Mouse (Mus musculus) hindbrain, embryonic 16.5 days (tissue): ENCODE results near the gene Rps26. TPM values are rescaled to one million over a fixed set of nuclear protein-coding genes. Genes with fewer than 3 reads are reported as not detected.
A peak's percentile ranks its signal among the peaks of the same experiment; 100 is the strongest.

Experiments
- ATAC-seq: fragments of 200-750 bp; cut with Nextera tagmentation; 2 replicates; pipeline ENCODE4 v1.8.0; 2017; ENCODE audit warnings: moderate TSS enrichment, moderate library complexity
- H3K27ac ChIP-seq: fragments of 300-500 bp; sonication (generic); 2 replicates; pipeline ENCODE4 v1.5.1; 2014; ENCODE audit warnings: low read depth, mild to moderate bottlenecking, control low read depth, low read length, moderate library complexity
- H3K27me3 ChIP-seq: fragments of 300-500 bp; sonication (generic); replicated peaks from 2 replicates; pipeline ENCODE4 v1.6.1; 2014; ENCODE audit warnings: low read length; ENCODE audit not compliant: control insufficient read depth, insufficient read depth
- H3K36me3 ChIP-seq: fragments of 300-500 bp; sonication (generic); 2 replicates; pipeline ENCODE4 v1.6.1; 2014; ENCODE audit warnings: mild to moderate bottlenecking, low read length, moderate library complexity, mixed read lengths; ENCODE audit not compliant: control insufficient read depth, insufficient read depth
- H3K4me1 ChIP-seq: fragments of 300-500 bp; sonication (generic); 2 replicates; pipeline ENCODE4 v1.6.1; 2014; ENCODE audit warnings: low read depth, low read length; ENCODE audit not compliant: control insufficient read depth, insufficient read depth
- H3K4me2 ChIP-seq: fragments of 300-500 bp; sonication (generic); 2 replicates; pipeline ENCODE4 v1.6.1; 2014; ENCODE audit warnings: mild to moderate bottlenecking, low read length, control low read depth, moderate library complexity
- H3K4me3 ChIP-seq: fragments of 300-500 bp; sonication (generic); 2 replicates; pipeline ENCODE4 v1.5.1; 2014; ENCODE audit warnings: mild to moderate bottlenecking, low read length, control low read depth, moderate library complexity
- H3K9ac ChIP-seq: fragments of 300-500 bp; sonication (generic); 2 replicates; pipeline ENCODE4 v1.6.1; 2014; ENCODE audit warnings: low read depth, mild to moderate bottlenecking, control low read depth, low read length, moderate library complexity
- H3K9me3 ChIP-seq: fragments of 300-500 bp; sonication (generic); 2 replicates; pipeline ENCODE4 v1.6.1; 2014; ENCODE audit warnings: mild to moderate bottlenecking, low read length, moderate library complexity; ENCODE audit not compliant: control insufficient read depth
- WGBS: fragments of 180-500 bp; shearing (Covaris S2); extraction: QIAGEN DNeasy Blood & Tissue Kit; methylation state at CpG from one replicate; pipeline ENCODE4 v1.1.7; 2014; 5-methylcytosine and 5-hydroxymethylcytosine counted together
- polyA plus RNA-seq: library from polyadenylated mRNA; unstranded; fragments of >200 nt; fragmentation: Nextera tagmentation; extraction: Ambion mirVana; gene quantifications from 2 replicates; pipeline ENCODE4 v1.2.1, GENCODE M21; 2015

Rps26 gene
- polyA plus RNA-seq, 1 experiment from 2014 or later = 313 TPM

DNA sequence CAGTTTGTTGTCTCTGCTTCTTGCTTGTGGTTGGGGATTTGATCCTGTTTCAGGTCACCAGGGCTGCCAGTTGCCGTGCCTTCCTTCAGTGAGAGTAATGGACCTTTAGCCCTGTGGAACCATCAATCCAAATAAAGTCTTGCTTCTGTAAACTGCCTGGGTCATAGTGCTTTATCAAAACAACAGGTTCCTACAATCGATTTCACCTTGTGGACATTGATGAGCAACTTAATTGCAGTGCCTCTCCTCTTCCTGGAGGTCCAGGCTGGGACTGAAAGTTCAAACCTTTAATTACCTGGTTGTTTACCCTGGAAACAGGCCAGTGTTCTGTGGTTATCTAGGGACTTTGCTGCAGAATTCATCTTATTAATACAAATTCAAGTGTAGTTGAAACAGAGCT, 28.1 kb downstream of the Rps26 start:
- Histone ChIP-seq H3K27ac (no peak overlapping the region), H3K9ac (no peak overlapping the region), H3K27me3 (no peaks in the 10 kb centered on the region), H3K4me1 (no peaks in the 10 kb centered on the region), H3K9me3 (no peaks in the 10 kb centered on the region), H3K36me3 (no peaks in the 10 kb centered on the region), H3K4me2 (no peak overlapping the region), H3K4me3 (no peak overlapping the region)
- WGBS = 69% methylated on average over 2 of the region's 2 CpGs
- no peak for ATAC-seq

DNA sequence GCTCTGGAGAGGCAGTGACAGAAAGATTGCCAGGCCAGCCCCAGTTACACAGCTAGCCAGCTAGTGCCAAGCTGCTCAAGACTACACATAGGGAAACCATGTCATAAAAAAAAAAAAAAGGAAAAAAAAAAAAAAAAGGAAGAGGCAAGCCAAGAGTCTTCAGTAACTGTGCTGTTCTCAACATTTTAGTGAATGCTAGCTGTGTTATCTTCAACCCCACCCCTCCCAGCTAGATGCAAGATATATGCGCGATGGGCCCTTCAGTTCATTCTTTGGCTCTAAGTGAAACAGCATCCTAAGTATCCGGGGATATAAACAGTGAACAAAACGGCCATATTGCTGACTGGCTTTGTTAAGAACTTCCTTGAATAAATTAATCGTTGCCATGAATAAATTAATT, 33.8 kb downstream of the Rps26 start:
- H3K36me3 ChIP-seq = no peaks in the 10 kb centered on the region
- H3K4me3 ChIP-seq = no peak overlapping the region
- WGBS = 69% methylated on average over 5 of the region's 5 CpGs
- H3K27ac ChIP-seq = no peak overlapping the region
- no peak overlapping the region for H3K9ac ChIP-seq
- H3K4me1 ChIP-seq = peaks cover 9% of the 10 kb centered on the region
- no peaks in the 10 kb centered on the region for H3K9me3 ChIP-seq
- H3K27me3 ChIP-seq = peaks cover 21% of the 10 kb centered on the region
- no peak overlapping the region for H3K4me2 ChIP-seq
- no peak for ATAC-seq

DNA sequence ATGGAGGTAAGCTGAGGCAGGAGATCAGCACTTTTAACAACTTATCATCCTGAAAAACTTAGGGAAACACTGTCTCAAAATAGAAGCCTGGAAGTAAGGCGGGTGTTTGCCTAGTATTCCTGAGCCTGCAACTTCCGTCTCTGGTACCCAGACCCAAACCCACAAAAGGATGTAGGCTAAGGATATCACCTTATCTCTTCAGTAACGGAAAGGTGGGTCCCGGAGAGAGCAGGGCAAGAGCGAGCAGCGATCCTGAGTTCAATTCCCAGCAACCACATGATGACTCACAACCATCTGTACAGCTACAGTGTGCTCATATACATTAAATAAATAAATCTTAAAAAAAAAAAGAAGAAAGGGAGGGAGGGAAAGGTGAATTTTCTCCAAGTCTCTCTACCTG, 35.1 kb downstream of the Rps26 start:
- Histone ChIP-seq H3K27ac (no peak overlapping the region), H3K4me2 (no peak overlapping the region), H3K36me3 (no peaks in the 10 kb centered on the region), H3K9me3 (no peaks in the 10 kb centered on the region), H3K4me1 (peaks cover 9% of the 10 kb centered on the region), H3K27me3 (peaks cover 31% of the 10 kb centered on the region), H3K9ac (no peak overlapping the region), H3K4me3 (no peak overlapping the region)
- 87% methylated on average over 6 of the region's 6 CpGs for WGBS
- no peak for ATAC-seq

DNA sequence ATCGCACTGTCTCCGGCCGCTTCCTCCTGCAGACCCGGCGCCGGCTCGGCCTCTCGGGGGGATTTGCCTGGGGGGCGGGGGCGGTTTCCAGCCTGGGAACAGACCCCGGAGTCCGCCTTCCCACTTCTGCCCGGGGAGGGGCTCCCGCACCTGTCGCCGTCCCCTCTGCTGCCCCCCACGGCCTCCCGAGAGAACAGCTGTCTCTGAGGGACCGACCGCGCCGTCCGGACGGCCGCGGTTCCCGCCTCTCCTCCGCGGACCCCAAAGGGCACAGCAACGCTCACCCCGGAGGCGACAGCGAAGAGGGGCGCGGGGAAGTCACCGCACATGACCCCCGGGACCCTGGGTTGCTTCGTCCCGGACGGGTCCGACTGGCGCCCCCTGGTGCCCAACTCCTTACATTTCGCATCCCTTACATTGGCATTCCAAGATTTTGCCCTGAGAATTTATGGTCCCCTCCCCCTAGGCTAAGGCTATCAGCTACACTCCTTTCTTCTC, 36.3 kb downstream of the Rps26 start:
- peaks cover 9% of the 10 kb centered on the region for H3K4me1 ChIP-seq
- H3K27ac ChIP-seq = no peak overlapping the region
- WGBS = 0% methylated on average over 41 of the region's 43 CpGs
- H3K9me3 ChIP-seq = no peaks in the 10 kb centered on the region
- peak overlapping the region; percentile 66 for H3K4me3 ChIP-seq
- peak overlapping the region; percentile 67 for H3K9ac ChIP-seq
- no peaks in the 10 kb centered on the region for H3K36me3 ChIP-seq
- H3K27me3 ChIP-seq = peaks cover 38% of the 10 kb centered on the region
- peak overlapping the region; percentile 99 for H3K4me2 ChIP-seq
- ATAC-seq = peak; percentile 41; the same call in 1 of the 2 replicates

DNA sequence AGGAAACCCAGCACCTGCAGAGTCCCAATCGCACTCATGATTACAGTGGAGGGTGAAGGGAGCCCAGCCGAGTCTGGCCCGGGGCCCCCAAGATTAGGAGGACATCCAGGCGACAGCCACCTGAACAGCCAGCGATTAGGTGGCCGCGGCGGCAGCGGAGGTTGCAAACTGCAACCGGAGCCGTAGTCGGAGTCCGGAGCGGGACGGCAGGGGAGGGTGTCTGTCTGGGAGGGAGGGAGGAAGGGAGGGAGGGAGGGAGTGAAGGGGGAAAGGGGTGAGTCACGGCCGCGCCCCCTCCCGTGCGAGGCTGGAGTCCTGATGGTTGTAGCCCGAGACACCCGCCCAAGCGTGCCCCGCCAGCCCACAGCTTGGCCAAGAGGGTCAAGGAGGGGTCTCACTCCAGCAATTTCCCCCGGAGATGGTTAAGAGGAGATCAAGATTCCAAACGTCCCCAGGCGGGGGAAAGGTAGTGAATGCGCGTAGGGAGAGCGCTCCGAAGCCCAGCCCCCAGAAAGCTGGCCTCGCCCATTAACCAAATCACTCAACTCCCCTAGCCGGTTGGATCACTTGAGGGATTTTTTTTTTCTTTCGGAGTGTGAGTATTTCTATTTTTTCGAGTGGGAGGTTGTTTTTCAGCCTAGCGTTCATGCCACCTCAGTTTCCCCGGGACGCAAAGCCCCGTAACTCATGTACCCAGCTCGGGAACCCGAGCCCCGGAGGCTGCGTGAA, 36.9 kb downstream of the Rps26 start, which contains the start of gene Erbb3:
TSS of gene Erbb3 (minus strand) at position 189 of the 729 bp plus-strand sequence.
- H3K27me3 ChIP-seq = peaks cover 38% of the 10 kb centered on the region
- no peaks in the 10 kb centered on the region for H3K9me3 ChIP-seq
- H3K4me3 ChIP-seq = peak within 1 kb of the TSS; percentile 66
- ATAC-seq = peak; percentile 53; the same call in 1 of the 2 replicates
- no peaks in the 10 kb centered on the region for H3K36me3 ChIP-seq
- peaks cover 9% of the 10 kb centered on the region for H3K4me1 ChIP-seq
- H3K9ac ChIP-seq = peak within 1 kb of the TSS; percentile 67
- peak within 1 kb of the TSS; percentile 99 for H3K4me2 ChIP-seq
- H3K27ac ChIP-seq = no peak within 1 kb of the TSS
- under 1% methylated on average over 43 of the region's 43 CpGs for WGBS

DNA sequence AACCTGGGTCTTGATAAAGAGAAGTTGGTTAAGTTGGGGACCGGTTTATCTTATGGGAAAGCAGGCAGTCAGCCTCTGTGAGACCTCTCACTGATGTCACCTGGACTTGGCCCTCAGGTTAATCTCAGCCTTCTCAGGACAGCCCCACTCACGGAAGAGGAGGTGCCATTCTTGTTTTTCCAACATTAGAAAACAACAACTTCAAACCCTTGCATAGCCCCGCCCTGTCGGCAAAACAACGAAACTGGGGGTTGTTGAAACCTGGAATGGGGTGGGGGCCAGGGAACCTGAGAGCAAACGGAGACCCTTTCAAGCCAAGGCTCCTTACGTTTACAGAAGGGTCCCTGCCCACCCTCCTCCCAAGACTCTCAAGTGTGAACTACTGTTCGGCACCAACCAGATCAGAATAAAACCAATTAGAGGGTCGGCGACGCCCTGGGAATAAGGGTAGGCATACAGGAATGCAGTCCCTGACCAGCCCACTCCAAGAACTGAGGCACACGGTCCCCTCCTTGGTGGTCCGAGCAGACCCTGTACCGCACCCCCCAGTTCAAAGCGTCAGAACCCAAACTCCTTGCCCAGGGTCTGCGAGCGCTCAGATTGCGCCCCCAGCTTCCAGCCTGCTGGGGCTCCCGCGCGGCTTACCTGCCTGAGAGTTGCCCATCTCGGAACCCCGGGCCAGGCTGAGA, 37.6 kb downstream of the Rps26 start:
- H3K27me3 ChIP-seq = peaks cover 42% of the 10 kb centered on the region
- peak overlapping the region; percentile 99 for H3K4me2 ChIP-seq
- no peaks in the 10 kb centered on the region for H3K36me3 ChIP-seq
- no peaks in the 10 kb centered on the region for H3K9me3 ChIP-seq
- H3K4me1 ChIP-seq = peaks cover 9% of the 10 kb centered on the region
- peak overlapping the region; percentile 66 for H3K4me3 ChIP-seq
- 5% methylated on average over 23 of the region's 23 CpGs for WGBS
- H3K27ac ChIP-seq = no peak overlapping the region
- H3K9ac ChIP-seq = peak overlapping the region; percentile 67
- ATAC-seq = peak; percentile 9; the same call in 1 of the 2 replicates

DNA sequence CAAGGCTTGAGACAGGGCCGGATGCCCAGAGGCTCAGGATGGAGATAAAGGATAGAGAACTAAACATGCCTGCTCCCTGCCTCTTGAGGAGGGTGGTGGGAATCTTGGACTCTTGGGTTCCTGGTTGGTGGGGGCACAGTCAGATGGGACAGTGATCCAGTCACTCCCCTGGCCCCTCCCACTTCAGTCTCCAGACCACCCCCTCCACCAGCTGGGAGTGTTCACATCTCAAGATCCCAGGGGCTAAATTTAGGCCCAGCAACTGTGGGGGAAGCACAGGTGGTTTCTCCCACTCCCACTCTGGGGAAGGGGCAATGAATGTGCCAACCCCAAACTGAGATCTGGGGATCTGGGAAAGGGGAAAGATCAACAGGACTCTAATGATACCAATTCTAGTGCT, 38.4 kb downstream of the Rps26 start:
- Histone ChIP-seq H3K9me3 (no peaks in the 10 kb centered on the region), H3K4me1 (peaks cover 9% of the 10 kb centered on the region), H3K27ac (no peak overlapping the region), H3K36me3 (no peaks in the 10 kb centered on the region), H3K27me3 (peaks cover 42% of the 10 kb centered on the region), H3K4me2 (no peak overlapping the region), H3K4me3 (no peak overlapping the region), H3K9ac (no peak overlapping the region)
- ATAC-seq = no peak
- WGBS = 20% methylated on average over 1 of the region's 1 CpGs

DNA sequence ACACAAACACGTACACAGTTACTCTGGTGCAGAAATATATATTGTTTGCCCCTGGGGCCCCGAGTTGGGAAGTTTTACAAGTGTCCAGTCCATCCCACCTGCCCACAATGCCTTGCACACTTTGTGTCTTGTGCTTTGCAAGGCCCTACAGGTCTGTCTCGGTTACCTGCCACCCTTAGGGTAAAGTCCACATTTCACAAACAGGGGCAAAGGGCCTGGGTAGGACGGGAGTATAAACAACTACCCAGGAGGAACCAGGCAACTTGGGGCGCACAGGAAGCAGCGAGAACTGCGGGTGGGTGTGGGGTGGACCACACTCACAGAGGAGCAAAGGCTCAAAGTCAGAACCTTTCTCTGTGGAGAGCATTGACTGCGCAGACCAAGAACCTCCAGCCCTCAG, 38.9 kb downstream of the Rps26 start:
- H3K4me3 ChIP-seq = no peak overlapping the region
- H3K9me3 ChIP-seq = no peaks in the 10 kb centered on the region
- no peak for ATAC-seq
- H3K27me3 ChIP-seq = peaks cover 42% of the 10 kb centered on the region
- H3K27ac ChIP-seq = no peak overlapping the region
- no peak overlapping the region for H3K4me2 ChIP-seq
- WGBS = 59% methylated on average over 8 of the region's 8 CpGs
- no peaks in the 10 kb centered on the region for H3K36me3 ChIP-seq
- no peak overlapping the region for H3K9ac ChIP-seq
- peaks cover 9% of the 10 kb centered on the region for H3K4me1 ChIP-seq

DNA sequence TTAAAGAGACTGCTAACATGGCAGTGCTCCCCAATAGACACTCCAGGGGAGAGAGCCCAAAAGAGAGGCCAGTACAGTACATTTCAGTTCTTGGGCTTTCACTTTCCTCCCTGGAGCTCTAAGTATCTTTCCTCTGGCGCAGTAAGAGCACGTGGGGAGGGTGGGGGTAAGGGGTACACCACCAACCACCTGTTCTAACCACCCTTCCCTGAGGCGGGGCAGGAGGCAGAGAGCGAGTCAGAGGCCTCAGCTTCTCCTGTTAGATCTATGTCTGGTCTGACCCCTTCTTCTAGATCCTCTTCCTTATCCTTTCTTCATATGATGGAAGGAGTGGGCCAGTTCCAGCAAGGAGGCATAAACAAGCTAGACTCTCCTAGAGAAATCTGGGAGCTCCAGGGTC, 39.4 kb downstream of the Rps26 start:
- Histone ChIP-seq H3K4me2 (no peak overlapping the region), H3K9me3 (no peaks in the 10 kb centered on the region), H3K36me3 (no peaks in the 10 kb centered on the region), H3K9ac (no peak overlapping the region), H3K27ac (no peak overlapping the region), H3K27me3 (peaks cover 42% of the 10 kb centered on the region), H3K4me1 (peaks cover 9% of the 10 kb centered on the region), H3K4me3 (no peak overlapping the region)
- WGBS = 44% methylated on average over 4 of the region's 4 CpGs
- no peak for ATAC-seq
